Mouse (Mus musculus): ENCODE results near the gene Psmb3.
"Not testable (repeated sequence)": the region's sequence is repeated elsewhere in the genome, so short reads cannot be mapped to it uniquely, and the experiment has no call there.

The Psmb3 gene

GRCm38 (mm10) chr11:97717369-97718280 is 14.4 kb downstream of the Psmb3 start:
- DNase-seq, result no peak

GRCm38 (mm10) chr11:97718281-97718860 is 15.2 kb downstream of the Psmb3 start:
- DNase-seq, result peak in 1 of 2 experiments; percentile 25

GRCm38 (mm10) chr11:97719041-97719440 is 15.8 kb downstream of the Psmb3 start:
- DNase-seq, result no peak

GRCm38 (mm10) chr11:97721338-97721737 is 18.1 kb downstream of the Psmb3 start:
- DNase-seq, result no peak

- peak in 1 of 2 experiments; percentile 13 for DNase-seq
Observed at GRCm38 (mm10) chr11:97723709-97724108, 20.5 kb downstream of the Psmb3 start.

- DNase-seq, result peak in 1 of 2 experiments; percentile 32
Observed at GRCm38 (mm10) chr11:97728311-97728710, 25.1 kb downstream of the Psmb3 start.

- no peak for DNase-seq
Observed at GRCm38 (mm10) chr11:97728730-97729129, 25.5 kb downstream of the Psmb3 start.

- DNase-seq, result no peak
Observed at GRCm38 (mm10) chr11:97733689-97734088, 30.5 kb downstream of the Psmb3 start.

GRCm38 (mm10) chr11:97734810-97735209 is 31.6 kb downstream of the Psmb3 start:
- not testable (repeated sequence) for DNase-seq

GRCm38 (mm10) chr11:97736645-97737044 is 33.4 kb downstream of the Psmb3 start:
- no peak for DNase-seq

GRCm38 (mm10) chr11:97737600-97737999 is 34.4 kb downstream of the Psmb3 start:
- no peak for DNase-seq

GRCm38 (mm10) chr11:97738703-97739102 is 35.5 kb downstream of the Psmb3 start:
- DNase-seq, result peak in 1 of 2 experiments; percentile 44

GRCm38 (mm10) chr11:97739155-97739554 is 36.0 kb downstream of the Psmb3 start:
- no peak for DNase-seq

GRCm38 (mm10) chr11:97740190-97740589 is 37.0 kb downstream of the Psmb3 start:
- peak; percentile 55 to 67 for DNase-seq

- no peak for DNase-seq
Observed at GRCm38 (mm10) chr11:97742157-97742556, 39.0 kb downstream of the Psmb3 start.

- DNase-seq, result no peak
Observed at GRCm38 (mm10) chr11:97742591-97742990, 39.4 kb downstream of the Psmb3 start.

GRCm38 (mm10) chr11:97743423-97743822 is 40.2 kb downstream of the Psmb3 start:
- no peak for DNase-seq

GRCm38 (mm10) chr11:97744063-97744717 is 41.0 kb downstream of the Psmb3 start, which contains the start of gene Pip4k2b:
Gene Pip4k2b (minus strand): TSS chr11:97744704.
- peak; percentile 45 to 69 for DNase-seq

GRCm38 (mm10) chr11:97744718-97745330 is 41.6 kb downstream of the Psmb3 start:
- peak; percentile 100 for DNase-seq

GRCm38 (mm10) chr11:97745331-97745721 is 42.1 kb downstream of the Psmb3 start:
- no peak for DNase-seq

GRCm38 (mm10) chr11:97747773-97748172 is 44.6 kb downstream of the Psmb3 start:
- no peak for DNase-seq

GRCm38 (mm10) chr11:97748496-97748895 is 45.3 kb downstream of the Psmb3 start:
- no peak for DNase-seq

GRCm38 (mm10) chr11:97753277-97753676 is 50.1 kb downstream of the Psmb3 start:
- no peak for DNase-seq
